Mouse (Mus musculus) forebrain, embryonic 14.5 days (tissue): ENCODE measurements at regions not wholly inside any gene's neighbourhood (a gene's known extent, or its start where the extent isn't known, plus 50 kb on each side); places are given as distances from the start of the nearest gene placed in this dataset.

Experiments
- ATAC-seq: fragments of 200-750 bp; cut with Nextera tagmentation; 2 replicates; pipeline ENCODE4 v1.8.0; 2017; ENCODE audit warnings: mild to moderate bottlenecking, moderate library complexity
- DNase-seq: peaks from one replicate; pipeline ENCODE4 v3.0.0-alpha.2; 2015; ENCODE audit warnings: low spot score
- H3K27ac ChIP-seq: fragments of 300-500 bp; sonication (generic); 2 replicates; pipeline ENCODE4 v1.5.1; 2014; ENCODE audit warnings: low read depth, mild to moderate bottlenecking, control low read depth, low read length, moderate library complexity
- H3K27me3 ChIP-seq: fragments of 300-500 bp; sonication (generic); replicated peaks from 2 replicates; pipeline ENCODE4 v1.6.1; 2014; ENCODE audit warnings: low read length, control low read depth, mixed read lengths; ENCODE audit not compliant: control insufficient read depth, insufficient read depth
- H3K36me3 ChIP-seq: fragments of 300-500 bp; sonication (generic); 2 replicates; pipeline ENCODE4 v1.6.1; 2014; ENCODE audit warnings: low read length, control low read depth; ENCODE audit not compliant: control insufficient read depth, insufficient read depth
- H3K4me1 ChIP-seq: fragments of 300-500 bp; sonication (generic); 2 replicates; pipeline ENCODE4 v1.6.1; 2014; ENCODE audit warnings: antibody characterized with exemption, low read length, control low read depth; ENCODE audit not compliant: control insufficient read depth, insufficient read depth
- H3K4me2 ChIP-seq: fragments of 300-500 bp; sonication (generic); 2 replicates; pipeline ENCODE4 v1.6.1; 2014; ENCODE audit warnings: mild to moderate bottlenecking, control low read depth, low read length
- H3K4me3 ChIP-seq: fragments of 300-500 bp; sonication (generic); 2 replicates; pipeline ENCODE4 v1.5.1; 2014; ENCODE audit warnings: low read depth, low read length, control low read depth
- H3K9ac ChIP-seq: fragments of 300-500 bp; sonication (generic); 2 replicates; pipeline ENCODE4 v1.6.1; 2014; ENCODE audit warnings: mild to moderate bottlenecking, low read length, control low read depth, moderate library complexity
- H3K9me3 ChIP-seq: fragments of 300-500 bp; sonication (generic); replicated peaks from 2 replicates; pipeline ENCODE4 v1.6.1; 2016; ENCODE audit warnings: low read length, control low read depth, mixed read lengths; ENCODE audit not compliant: control insufficient read depth
- WGBS: fragments of 180-500 bp; shearing (Covaris S2); extraction: QIAGEN DNeasy Blood & Tissue Kit; methylation state at CpG from one replicate; pipeline ENCODE4 v1.1.7; 2014; 5-methylcytosine and 5-hydroxymethylcytosine counted together

DNA sequence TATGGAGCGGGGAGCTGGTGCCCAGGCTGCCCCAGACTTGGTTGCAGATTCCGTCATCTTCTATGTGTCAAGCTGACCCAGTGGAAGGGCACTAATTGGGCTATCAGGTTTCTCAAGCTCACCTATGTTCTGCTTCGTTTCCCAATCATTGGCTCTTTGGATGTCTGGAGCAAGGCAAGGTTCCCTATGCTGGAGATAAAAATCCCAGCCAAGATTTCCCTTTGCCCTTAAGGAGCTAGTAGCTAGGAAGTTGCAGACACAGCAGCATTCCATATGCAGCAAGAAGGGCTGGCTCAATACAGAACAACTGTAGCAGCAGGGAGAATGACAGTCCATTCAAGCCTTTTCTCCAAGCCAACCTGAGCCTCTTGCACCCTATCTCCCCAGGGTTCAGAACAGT is 159.2 kb upstream of the Zfp706 start:
- no peak for DNase-seq
- Histone ChIP-seq H3K27me3 (no peaks in the 10 kb centered on the region), H3K9me3 (no peaks in the 10 kb centered on the region), H3K4me1 (no peaks in the 10 kb centered on the region), H3K36me3 (no peaks in the 10 kb centered on the region), H3K4me2 (no peak overlapping the region), H3K4me3 (no peak overlapping the region), H3K9ac (no peak overlapping the region), H3K27ac (no peak overlapping the region)
- ATAC-seq = no peak
- 79% methylated on average over 3 of the region's 3 CpGs for WGBS

DNA sequence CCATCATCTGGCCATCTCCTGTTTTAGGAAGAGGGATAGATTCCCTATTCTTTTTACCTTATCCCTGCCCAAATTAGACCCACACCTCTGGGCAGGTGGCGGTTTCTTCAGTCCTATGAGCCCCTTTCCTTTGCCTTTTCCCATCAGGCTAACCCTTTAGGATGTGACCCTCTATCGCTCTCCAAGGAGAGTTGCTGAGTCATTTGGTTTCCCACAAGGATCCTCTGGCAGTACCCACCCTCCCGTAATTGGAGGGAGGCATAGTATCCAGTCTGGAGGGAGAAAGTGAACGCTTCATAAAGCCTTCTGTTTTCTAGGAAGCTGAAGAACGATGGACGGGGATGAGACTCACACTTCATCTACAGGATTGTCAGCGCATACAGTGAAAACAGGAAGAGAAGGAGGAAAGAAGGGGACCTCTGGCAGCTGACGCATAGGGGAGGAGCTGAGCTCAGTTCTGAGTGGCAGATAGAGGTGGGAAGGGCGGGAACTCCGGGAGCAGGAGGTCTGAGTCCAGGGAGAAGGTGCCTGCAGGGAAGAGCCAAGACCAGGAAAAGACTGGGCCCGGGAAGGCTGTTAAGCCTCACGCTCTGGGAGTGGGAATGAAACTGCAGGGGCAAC is 158.4 kb upstream of the Zfp706 start:
- Histone ChIP-seq H3K27ac (no peak overlapping the region), H3K36me3 (no peaks in the 10 kb centered on the region), H3K4me1 (no peaks in the 10 kb centered on the region), H3K27me3 (no peaks in the 10 kb centered on the region), H3K9ac (no peak overlapping the region), H3K9me3 (no peaks in the 10 kb centered on the region), H3K4me3 (no peak overlapping the region), H3K4me2 (no peak overlapping the region)
- peak; percentile 4 for DNase-seq
- no peak for ATAC-seq
- 32% methylated on average over 12 of the region's 12 CpGs for WGBS

DNA sequence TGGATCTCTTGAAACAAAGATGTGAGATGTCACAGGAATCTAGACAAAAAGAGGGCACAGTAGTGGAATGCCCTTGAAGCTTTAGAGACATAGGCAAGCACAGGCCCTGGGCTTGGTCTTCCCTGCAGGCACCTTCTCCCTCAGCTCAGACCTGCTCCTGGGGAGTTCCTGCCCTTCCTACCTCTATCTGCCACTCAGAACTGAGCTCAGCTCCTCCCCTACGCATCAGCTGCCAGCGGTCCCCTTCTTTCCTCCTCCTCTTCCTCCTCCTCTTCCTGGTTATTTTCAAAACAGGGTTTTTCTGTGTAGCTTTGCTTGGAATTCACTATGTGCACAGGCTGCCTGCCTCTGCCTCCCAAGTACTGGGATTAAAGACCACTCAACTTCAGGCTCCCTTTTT is 157.6 kb upstream of the Zfp706 start:
- Histone ChIP-seq H3K27ac (no peak overlapping the region), H3K4me2 (no peak overlapping the region), H3K36me3 (no peaks in the 10 kb centered on the region), H3K9ac (no peak overlapping the region), H3K27me3 (no peaks in the 10 kb centered on the region), H3K4me3 (no peak overlapping the region), H3K9me3 (no peaks in the 10 kb centered on the region), H3K4me1 (no peaks in the 10 kb centered on the region)
- no peak for DNase-seq
- no peak for ATAC-seq
- WGBS = 49% methylated on average over 2 of the region's 2 CpGs

DNA sequence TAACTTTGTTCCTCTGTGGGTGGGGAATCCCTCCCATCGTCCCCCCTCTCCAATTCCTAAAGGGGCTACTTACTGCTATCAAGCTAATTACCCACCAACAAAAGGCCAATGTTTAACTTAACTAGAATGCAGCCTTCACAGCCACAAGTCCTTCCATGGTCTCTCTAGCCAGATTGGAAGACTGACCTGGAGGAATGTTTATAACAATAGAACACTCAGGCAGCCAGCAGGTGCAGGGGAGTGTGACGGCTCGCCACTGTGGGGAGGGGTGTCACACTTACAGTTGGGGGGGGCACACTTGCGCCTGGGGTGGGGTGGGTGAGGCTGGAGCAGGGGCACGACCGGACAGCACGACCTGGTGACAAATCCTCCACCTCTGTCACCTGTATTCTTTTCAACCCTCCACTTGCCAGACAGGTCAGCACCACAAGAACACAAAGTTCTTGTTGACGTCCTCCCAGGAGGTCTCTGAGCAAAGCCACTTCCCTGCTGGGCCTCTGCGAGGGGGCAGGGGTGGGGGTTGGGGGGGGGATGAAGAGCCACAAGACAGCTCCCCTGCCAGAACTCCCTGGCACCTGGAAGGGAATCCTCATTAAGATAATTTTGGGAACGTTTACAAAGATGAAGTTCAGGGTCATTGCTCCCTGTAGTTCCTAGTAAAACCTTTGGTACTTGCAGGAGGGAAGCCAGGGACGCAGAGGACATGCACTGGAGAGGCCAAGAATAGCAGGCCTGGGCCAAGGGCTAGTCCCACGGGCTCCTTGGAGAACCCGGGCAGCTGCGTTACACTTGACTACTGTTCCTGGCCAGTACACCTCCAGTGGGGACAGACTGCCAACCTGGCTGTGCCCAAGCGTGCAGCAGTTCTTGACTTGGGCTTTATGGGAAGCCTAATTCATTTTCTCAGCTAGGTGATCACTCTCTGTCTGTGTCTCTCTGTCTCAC is 156.9 kb upstream of the Zfp706 start:
- DNase-seq = no peak
- Histone ChIP-seq H3K4me1 (no peaks in the 10 kb centered on the region), H3K36me3 (no peaks in the 10 kb centered on the region), H3K27ac (no peak overlapping the region), H3K9ac (no peak overlapping the region), H3K27me3 (no peaks in the 10 kb centered on the region), H3K9me3 (no peaks in the 10 kb centered on the region), H3K4me2 (no peak overlapping the region), H3K4me3 (no peak overlapping the region)
- WGBS = 28% methylated on average over 15 of the region's 15 CpGs
- no peak for ATAC-seq

DNA sequence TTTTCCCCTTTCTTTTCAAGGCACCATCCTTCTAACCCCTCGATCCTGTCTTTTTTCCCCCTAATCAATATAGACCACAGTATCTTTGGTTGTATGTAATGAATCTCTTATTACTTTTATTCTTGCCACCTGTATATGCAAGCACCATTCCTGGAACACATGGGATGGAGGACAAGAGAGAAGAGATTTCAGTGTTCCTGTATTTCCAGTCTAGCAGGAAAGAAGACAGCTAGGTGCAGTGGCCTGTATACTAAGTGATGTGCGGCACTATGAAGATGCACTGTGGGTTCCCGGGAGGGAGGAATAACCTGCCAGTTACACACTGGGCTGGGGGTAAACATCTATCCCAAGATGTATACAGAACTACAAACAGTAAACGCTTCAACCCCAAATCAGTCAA is 152.4 kb upstream of the Zfp706 start:
- 74% methylated on average over 4 of the region's 4 CpGs for WGBS
- no peaks in the 10 kb centered on the region for H3K9me3 ChIP-seq
- no peaks in the 10 kb centered on the region for H3K4me1 ChIP-seq
- no peaks in the 10 kb centered on the region for H3K27me3 ChIP-seq
- H3K36me3 ChIP-seq = no peaks in the 10 kb centered on the region
- H3K27ac ChIP-seq = no peak overlapping the region
- ATAC-seq (no peak), DNase-seq (no peak)
- no peak overlapping the region for H3K4me2 ChIP-seq
- H3K9ac ChIP-seq = no peak overlapping the region
- no peak overlapping the region for H3K4me3 ChIP-seq

DNA sequence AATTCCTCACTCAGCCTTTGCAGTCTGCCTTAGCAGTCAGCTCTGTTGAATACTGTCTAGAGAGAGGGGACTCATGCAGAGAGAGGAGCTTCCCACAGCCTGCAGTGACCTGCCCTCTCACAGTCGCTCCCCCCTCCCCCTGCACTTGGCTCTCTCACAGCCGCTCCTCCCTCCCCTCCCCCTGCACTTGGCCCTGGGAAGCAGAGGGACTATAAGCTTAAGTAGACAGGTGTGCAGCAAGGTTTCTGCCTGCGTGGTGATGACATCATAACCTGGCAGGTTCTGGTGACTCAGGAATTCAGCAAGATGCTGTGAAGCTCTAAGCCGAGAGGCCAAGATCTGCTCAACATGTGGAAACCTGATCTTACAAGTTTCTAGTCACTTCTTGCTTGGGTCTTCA is 151.8 kb upstream of the Zfp706 start:
- Histone ChIP-seq H3K4me1 (no peaks in the 10 kb centered on the region), H3K9me3 (no peaks in the 10 kb centered on the region), H3K27ac (no peak overlapping the region), H3K9ac (no peak overlapping the region), H3K27me3 (no peaks in the 10 kb centered on the region), H3K4me2 (no peak overlapping the region), H3K36me3 (no peaks in the 10 kb centered on the region), H3K4me3 (no peak overlapping the region)
- ATAC-seq (no peak), DNase-seq (no peak)
- WGBS = 16% methylated on average over 4 of the region's 4 CpGs

DNA sequence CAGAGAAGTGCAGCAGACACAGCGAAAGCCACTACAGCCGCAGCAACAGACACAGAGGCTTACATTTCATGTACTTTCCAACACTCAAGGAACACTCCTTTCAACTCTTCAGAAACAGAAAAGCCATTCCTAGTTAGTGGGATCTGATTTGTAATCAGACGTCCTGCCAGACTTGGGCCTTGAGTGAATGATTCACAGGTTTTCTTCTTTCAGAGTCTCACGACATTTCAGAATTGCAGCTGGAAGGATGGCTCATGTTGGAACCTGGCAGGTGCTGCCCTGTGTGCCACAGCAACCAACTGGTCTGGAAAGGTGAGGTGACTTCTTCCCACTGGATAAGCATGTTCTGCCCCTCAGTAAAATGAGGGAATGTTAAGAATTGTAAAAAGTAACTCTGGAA is 149.8 kb upstream of the Zfp706 start:
- Histone ChIP-seq H3K27me3 (no peaks in the 10 kb centered on the region), H3K9me3 (no peaks in the 10 kb centered on the region), H3K4me3 (no peak overlapping the region), H3K4me2 (no peak overlapping the region), H3K27ac (no peak overlapping the region), H3K4me1 (no peaks in the 10 kb centered on the region), H3K9ac (no peak overlapping the region), H3K36me3 (no peaks in the 10 kb centered on the region)
- no peak for DNase-seq
- WGBS = 66% methylated on average over 4 of the region's 4 CpGs
- no peak for ATAC-seq

DNA sequence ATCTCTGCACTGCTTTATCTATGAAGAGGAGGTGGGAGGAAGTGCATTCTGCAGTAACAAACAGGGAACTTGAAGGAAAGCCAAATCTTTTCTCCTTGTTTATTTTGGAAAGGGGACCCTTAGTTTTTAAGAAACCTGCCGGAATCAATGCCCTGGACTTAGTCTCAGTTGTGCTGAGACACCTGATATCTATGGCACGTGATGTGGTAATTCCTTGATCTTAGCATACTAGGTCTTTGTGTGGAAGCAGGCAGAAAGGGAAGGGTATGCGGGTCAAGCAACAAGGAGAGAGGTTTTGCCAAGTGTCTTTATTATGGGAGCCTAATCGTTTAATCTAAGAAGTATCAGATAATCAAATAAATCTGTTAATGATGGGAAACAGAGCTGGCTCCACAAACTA is 147.4 kb upstream of the Zfp706 start:
- H3K4me3 ChIP-seq = no peak overlapping the region
- H3K4me2 ChIP-seq = no peak overlapping the region
- no peak overlapping the region for H3K9ac ChIP-seq
- no peaks in the 10 kb centered on the region for H3K4me1 ChIP-seq
- DNase-seq (no peak), ATAC-seq (no peak)
- no peaks in the 10 kb centered on the region for H3K9me3 ChIP-seq
- no peaks in the 10 kb centered on the region for H3K36me3 ChIP-seq
- no peak overlapping the region for H3K27ac ChIP-seq
- no peaks in the 10 kb centered on the region for H3K27me3 ChIP-seq
- 83% methylated on average over 4 of the region's 4 CpGs for WGBS

DNA sequence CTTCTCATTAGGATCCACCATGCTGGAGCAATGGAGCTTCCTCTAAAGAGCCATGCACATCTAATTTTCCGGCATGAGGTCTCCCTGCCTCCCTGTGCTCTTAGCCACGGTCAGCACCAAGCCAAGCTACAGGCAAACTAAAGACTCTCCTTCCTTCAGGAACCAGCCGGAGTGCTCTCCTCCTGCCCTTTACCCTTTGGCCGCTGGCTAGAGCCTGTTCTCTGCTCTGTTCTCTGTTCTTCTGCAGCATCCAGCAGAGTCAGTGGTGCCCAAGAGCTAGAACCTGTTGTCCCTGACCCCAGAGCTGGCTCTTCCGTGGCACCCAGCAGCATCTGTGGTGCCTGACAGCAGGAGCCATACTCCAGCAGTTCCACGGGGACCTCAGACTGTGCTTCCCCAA is 145.6 kb upstream of the Zfp706 start:
- Histone ChIP-seq H3K36me3 (no peaks in the 10 kb centered on the region), H3K4me3 (no peak overlapping the region), H3K9ac (no peak overlapping the region), H3K9me3 (no peaks in the 10 kb centered on the region), H3K27ac (no peak overlapping the region), H3K27me3 (no peaks in the 10 kb centered on the region), H3K4me1 (no peaks in the 10 kb centered on the region), H3K4me2 (no peak overlapping the region)
- DNase-seq (no peak), ATAC-seq (no peak)
- WGBS = 89% methylated on average over 6 of the region's 6 CpGs
